Mouse (Mus musculus) liver, postnatal 0 days (tissue): ENCODE data around the gene Kdm1a.

Experiments used
- CTCF ChIP-seq: sonication (generic); IDR thresholded peaks from 2 replicates; pipeline ENCODE4 v1.5.1; 2016; ENCODE audit warnings: antibody characterized with exemption, low read depth
- EP300 ChIP-seq: IDR thresholded peaks from 2 replicates; pipeline ENCODE4 v1.6.1; 2016; ENCODE audit warnings: antibody characterized with exemption, low read depth, mild to moderate bottlenecking

DNA sequence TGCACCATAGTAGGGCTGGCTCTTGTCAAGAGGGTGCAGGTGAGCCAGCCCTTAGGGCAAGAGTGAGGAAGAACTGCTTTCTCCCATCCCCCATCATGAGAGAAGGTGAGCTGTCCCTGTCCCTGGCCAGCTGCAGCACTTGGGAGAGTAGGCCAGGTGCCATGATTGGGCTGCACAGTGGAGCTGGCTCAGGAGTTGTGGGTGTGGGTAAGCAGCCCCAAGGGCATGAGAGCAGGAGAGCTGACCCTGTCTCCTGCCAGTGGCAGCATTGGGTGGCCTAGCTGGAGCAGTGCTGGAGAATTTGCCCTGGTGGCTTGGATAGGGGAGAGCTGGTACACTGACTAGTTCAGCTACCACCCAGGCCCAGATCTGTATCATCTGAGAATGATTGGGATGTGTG is 89.6 kb downstream of the Kdm1a start:
- no peak for TF ChIP-seq CTCF
- TF ChIP-seq EP300, result no peak
